Mouse (Mus musculus) urinary bladder, adult 2 months (tissue): ENCODE data around the gene Dbp. TPM values are rescaled to one million over a fixed set of nuclear protein-coding genes. Genes with fewer than 3 reads are reported as not detected.

ENCODE experiments used
- polyA plus RNA-seq: library from polyadenylated mRNA; depleted of rRNA; stranded (reverse); fragments of >200 nt; gene quantifications from 2 replicates; pipeline ENCODE4 v1.2.3, GENCODE M21; 2012; rRNA removed

Gene Dbp
- polyA plus RNA-seq, 1 experiment: 335 TPM

Other genes with a start within 250 kb of the Dbp start
- 1,966 and 2,293 TPM in 2 replicates for gene Ftl1, start 245.2 kb upstream of the Dbp start, polyA plus RNA-seq
- 78.4 and 113 TPM in 2 replicates for gene Bax, start 238.2 kb upstream of the Dbp start, polyA plus RNA-seq
- 0.43 and 0.56 TPM in 2 replicates for gene Tulp2, start 223.2 kb upstream of the Dbp start, polyA plus RNA-seq
- 0.29 and 0.31 TPM in 2 replicates for gene Gm45808, start 218.3 kb upstream of the Dbp start, polyA plus RNA-seq
- gene Dhdh, start 216.3 kb upstream of the Dbp start, polyA plus RNA-seq: 5.7 and 7.7 TPM in 2 replicates
- 225 and 264 TPM in 2 replicates for gene Nucb1, start 194.7 kb upstream of the Dbp start, polyA plus RNA-seq
- gene Ppp1r15a, start 178.8 kb upstream of the Dbp start, polyA plus RNA-seq: 27.8 and 30.5 TPM in 2 replicates
- 11.7 and 14.3 TPM in 2 replicates for gene Plekha4, start 178.8 kb upstream of the Dbp start, polyA plus RNA-seq
- gene Hsd17b14, start 150.2 kb upstream of the Dbp start, polyA plus RNA-seq: 23.3 and 24.5 TPM in 2 replicates
- 48.1 and 58.5 TPM in 2 replicates for gene Bcat2, start 134.9 kb upstream of the Dbp start, polyA plus RNA-seq
- not detected in 2 replicates for gene Fgf21, start 89.6 kb upstream of the Dbp start, polyA plus RNA-seq
- gene Fut1, start 87.8 kb upstream of the Dbp start, polyA plus RNA-seq: 0.04 TPM in 1 of 2 replicates, not detected in the other
- 0.23 and 0.27 TPM in 2 replicates for gene Izumo1, start 83.3 kb upstream of the Dbp start, polyA plus RNA-seq
- gene Rasip1, start 77.6 kb upstream of the Dbp start, polyA plus RNA-seq: 7.3 and 11.8 TPM in 2 replicates
- 8.4 and 11.3 TPM in 2 replicates for gene Mamstr, start 65.1 kb upstream of the Dbp start, polyA plus RNA-seq
- 1.8 and 3.3 TPM in 2 replicates for gene Fut2, start 38.7 kb upstream of the Dbp start, polyA plus RNA-seq
- gene Ntn5, start 21.1 kb upstream of the Dbp start, polyA plus RNA-seq: 0.06 and 0.08 TPM in 2 replicates
- gene Sec1, start 10.7 kb upstream of the Dbp start, polyA plus RNA-seq: 0.09 and 0.14 TPM in 2 replicates
- gene Car11, start 5.2 kb upstream of the Dbp start, polyA plus RNA-seq: 25.0 and 29.8 TPM in 2 replicates
- 594 and 906 TPM in 2 replicates for gene Rpl18, start 10.4 kb downstream of the Dbp start, polyA plus RNA-seq
- gene Sphk2, start 12.9 kb downstream of the Dbp start, polyA plus RNA-seq: 22.1 and 25.6 TPM in 2 replicates
- gene Fam83e, start 16.1 kb downstream of the Dbp start, polyA plus RNA-seq: 1.3 and 1.5 TPM in 2 replicates
- not detected in 2 replicates for gene Spaca4, start 20.7 kb downstream of the Dbp start, polyA plus RNA-seq
- 2.5 and 2.9 TPM in 2 replicates for gene Lmtk3, start 78.7 kb downstream of the Dbp start, polyA plus RNA-seq
- 1.3 and 1.5 TPM in 2 replicates for gene Sult2b1, start 79.6 kb downstream of the Dbp start, polyA plus RNA-seq
- 61.5 and 68.7 TPM in 2 replicates for gene Cyth2, start 109.5 kb downstream of the Dbp start, polyA plus RNA-seq
- gene Kcnj14, start 119.7 kb downstream of the Dbp start, polyA plus RNA-seq: 0.25 and 0.35 TPM in 2 replicates
- gene Grwd1, start 125.9 kb downstream of the Dbp start, polyA plus RNA-seq: 11.7 and 12.2 TPM in 2 replicates
- 221 and 243 TPM in 2 replicates for gene Kdelr1, start 167.7 kb downstream of the Dbp start, polyA plus RNA-seq
- 1.6 and 2.4 TPM in 2 replicates for gene Grin2d, start 173.3 kb downstream of the Dbp start, polyA plus RNA-seq
- 0.10 TPM in 1 of 2 replicates, not detected in the other for gene Syngr4, start 191.6 kb downstream of the Dbp start, polyA plus RNA-seq
- gene Tmem143, start 191.9 kb downstream of the Dbp start, polyA plus RNA-seq: 23.7 and 24.3 TPM in 2 replicates
- gene Emp3, start 216.3 kb downstream of the Dbp start, polyA plus RNA-seq: 213 and 219 TPM in 2 replicates
- 3.4 and 3.5 TPM in 2 replicates for gene Ccdc114, start 219.0 kb downstream of the Dbp start, polyA plus RNA-seq